Mouse (Mus musculus) intestine, embryonic 14.5 days (tissue): ENCODE measurements around the gene Rgp1. TPM values are rescaled to one million over a fixed set of nuclear protein-coding genes. Genes with fewer than 3 reads are reported as not detected.

Experiments
- ATAC-seq: fragments of 200-750 bp; cut with Nextera tagmentation; replicated peaks from 2 replicates; pipeline ENCODE4 v1.8.0; 2017; ENCODE audit warnings: low read depth, moderate number of reproducible peaks, moderate TSS enrichment, moderate library complexity; ENCODE audit not compliant: low FRiP score, low TSS enrichment
- DNase-seq: peaks from one replicate; pipeline ENCODE4 v3.0.0-alpha.2; 2018; ENCODE audit warnings: low spot score
- H3K27ac ChIP-seq: fragments of 300-500 bp; sonication (generic); 2 replicates; pipeline ENCODE4 v1.5.1; 2014; ENCODE audit warnings: low read depth, mild to moderate bottlenecking, control low read depth
- H3K27me3 ChIP-seq: fragments of 300-500 bp; sonication (generic); replicated peaks from 2 replicates; pipeline ENCODE4 v1.6.1; 2014; ENCODE audit warnings: low read length, control low read depth; ENCODE audit not compliant: control insufficient read depth, insufficient read depth
- H3K36me3 ChIP-seq: fragments of 300-500 bp; sonication (generic); 2 replicates; pipeline ENCODE4 v1.6.1; 2014; ENCODE audit warnings: low read length, control low read depth; ENCODE audit not compliant: control insufficient read depth, insufficient read depth
- H3K4me1 ChIP-seq: fragments of 300-500 bp; sonication (generic); replicated peaks from 2 replicates; pipeline ENCODE4 v1.6.1; 2014; ENCODE audit warnings: low read length, control low read depth, mixed read lengths; ENCODE audit not compliant: control insufficient read depth, insufficient read depth
- H3K4me2 ChIP-seq: fragments of 300-500 bp; sonication (generic); 2 replicates; pipeline ENCODE4 v1.6.1; 2014; ENCODE audit warnings: low read length
- H3K4me3 ChIP-seq: fragments of 300-500 bp; sonication (generic); 2 replicates; pipeline ENCODE4 v1.5.1; 2014; ENCODE audit warnings: low read depth, low read length, control low read depth, mixed read lengths
- H3K9ac ChIP-seq: fragments of 300-500 bp; sonication (generic); 2 replicates; pipeline ENCODE4 v1.6.1; 2014; ENCODE audit warnings: mild to moderate bottlenecking, low read length
- H3K9me3 ChIP-seq: fragments of 300-500 bp; sonication (generic); 2 replicates; pipeline ENCODE4 v1.6.1; 2016; ENCODE audit warnings: low read length, control low read depth; ENCODE audit not compliant: control insufficient read depth
- WGBS: fragments of 180-500 bp; shearing (Covaris S2); extraction: QIAGEN DNeasy Blood & Tissue Kit; methylation state at CpG from one replicate; pipeline ENCODE4 v1.1.7; 2014; 5-methylcytosine and 5-hydroxymethylcytosine counted together
- polyA plus RNA-seq: library from polyadenylated mRNA; unstranded; fragments of >200 nt; fragmentation: Nextera tagmentation; extraction: Ambion mirVana; gene quantifications from 2 replicates; pipeline ENCODE4 v1.2.1, GENCODE M21; 2014

Gene Rgp1
- polyA plus RNA-seq: 25.4 and 29.7 TPM in 2 replicates

DNA sequence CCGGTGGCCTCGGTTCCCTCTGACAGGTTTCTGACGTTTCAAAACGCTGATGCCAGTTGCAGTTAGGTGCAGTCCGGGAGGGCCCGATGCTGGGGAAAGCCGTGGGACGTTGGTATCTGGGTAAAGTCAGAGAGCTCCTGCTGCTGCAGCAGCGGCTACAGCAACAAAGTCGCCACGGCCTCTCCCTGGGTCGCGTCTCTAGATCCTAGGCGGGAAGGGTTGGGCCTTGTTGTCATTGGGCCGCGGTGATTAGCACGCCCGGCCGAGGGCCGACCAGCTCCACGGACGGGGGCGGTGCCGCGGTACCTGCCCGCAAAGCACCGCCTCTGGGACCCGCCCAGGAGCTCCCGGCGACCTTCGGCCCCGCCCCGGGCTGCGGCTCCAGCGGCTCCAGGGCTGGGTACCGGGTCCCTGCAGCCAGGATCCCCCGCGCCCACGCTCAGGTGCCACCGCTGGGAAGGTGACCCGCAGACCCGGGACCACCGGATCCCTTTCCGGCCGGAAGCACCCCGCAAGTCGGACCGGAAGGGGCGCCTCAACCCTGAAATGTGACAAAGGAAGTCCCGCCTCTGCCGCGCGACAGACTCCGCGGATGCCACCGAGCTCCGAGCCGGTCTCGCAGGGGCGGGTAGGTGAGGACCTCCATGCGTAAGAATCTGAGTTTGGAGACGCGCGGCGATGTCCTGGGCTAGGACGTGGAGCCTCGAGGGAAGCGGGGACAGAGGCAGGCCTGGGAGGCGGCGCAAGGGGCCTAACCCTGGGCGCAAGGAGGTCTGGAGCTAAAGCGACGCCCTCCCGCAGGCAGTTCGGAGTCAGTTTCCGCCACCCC lies at the start of gene Rgp1, which contains the start of gene Gba2:
Gene Rgp1 (plus strand): TSS at position 340 of the 829 bp plus-strand sequence.
Gene Gba2 (minus strand): TSS at position 498 of the 829 bp plus-strand sequence.
- Histone ChIP-seq H3K9me3 (no peaks in the 10 kb centered on the region), H3K4me2 (peak within 1 kb of the TSS; percentile 99), H3K9ac (peak within 1 kb of the TSS; percentile 85), H3K4me3 (peak within 1 kb of the TSS; percentile 77), H3K4me1 (peaks cover 35% of the 10 kb centered on the region), H3K27ac (peak within 1 kb of the TSS; percentile 70), H3K27me3 (no peaks in the 10 kb centered on the region), H3K36me3 (peaks cover 42% of the 10 kb centered on the region)
- ATAC-seq: peak; percentile 92
- DNase-seq: peak; percentile 93
- under 1% methylated on average over 75 of the region's 76 CpGs for WGBS

DNA sequence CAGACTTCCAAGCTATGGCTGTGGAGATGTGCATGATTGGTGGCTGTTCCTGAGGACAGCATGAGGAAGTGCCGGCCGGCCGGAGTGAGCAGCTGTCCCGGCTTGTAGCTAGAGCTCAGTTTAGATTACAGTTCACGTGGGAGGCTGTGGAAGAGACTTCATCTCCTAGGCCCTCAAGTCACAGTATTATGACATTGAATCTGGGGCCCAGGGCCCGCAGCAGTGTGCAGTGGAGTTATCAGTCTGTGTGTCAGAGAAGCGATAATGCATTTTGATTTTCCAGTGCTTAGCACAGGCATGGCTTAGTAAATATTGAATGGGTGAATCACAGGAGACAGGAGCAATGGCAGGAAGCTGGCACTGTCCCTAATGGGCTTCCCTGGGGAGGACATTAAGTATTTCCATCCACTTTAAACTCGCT lies 48.4 kb upstream of the Rgp1 start:
- H3K27ac ChIP-seq: peak overlapping the region; percentile 27; the same call in 1 of the 2 replicates
- no peak overlapping the region for H3K4me3 ChIP-seq
- ATAC-seq (no peak), DNase-seq (no peak)
- H3K4me1 ChIP-seq: no peaks in the 10 kb centered on the region
- H3K9me3 ChIP-seq: no peaks in the 10 kb centered on the region
- peaks cover 42% of the 10 kb centered on the region for H3K36me3 ChIP-seq
- no peaks in the 10 kb centered on the region for H3K27me3 ChIP-seq
- WGBS: 55% methylated on average over 8 of the region's 8 CpGs
- no peak overlapping the region for H3K9ac ChIP-seq
- no peak overlapping the region for H3K4me2 ChIP-seq

DNA sequence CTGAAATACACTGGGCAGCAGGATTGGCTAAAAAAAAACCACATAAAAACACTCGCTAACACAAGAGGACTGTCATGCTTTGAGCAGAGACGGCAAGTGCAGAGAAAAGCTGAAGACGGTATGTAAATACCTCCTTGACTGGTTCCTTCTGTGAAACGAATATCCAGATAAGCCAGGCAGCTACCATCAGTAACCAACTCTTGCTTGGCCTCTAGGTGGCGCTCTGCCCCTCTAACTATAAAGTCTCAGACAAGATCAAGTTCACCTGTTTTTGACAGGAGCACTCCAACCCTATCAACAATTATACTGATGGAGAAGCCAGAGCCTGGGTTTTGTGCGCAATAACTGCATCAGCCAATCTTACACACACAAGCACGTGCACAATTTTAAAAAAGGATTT lies 47.9 kb upstream of the Rgp1 start:
- peaks cover 47% of the 10 kb centered on the region for H3K36me3 ChIP-seq
- no peak overlapping the region for H3K4me3 ChIP-seq
- 15% methylated on average over 7 of the region's 7 CpGs for WGBS
- peak; percentile 87 for DNase-seq
- no peaks in the 10 kb centered on the region for H3K4me1 ChIP-seq
- no peak; the same call in 1 of the 2 replicates for ATAC-seq
- no peaks in the 10 kb centered on the region for H3K27me3 ChIP-seq
- H3K27ac ChIP-seq: peak overlapping the region; percentile 27; the same call in 1 of the 2 replicates
- H3K9ac ChIP-seq: no peak overlapping the region
- no peak overlapping the region for H3K4me2 ChIP-seq
- H3K9me3 ChIP-seq: no peaks in the 10 kb centered on the region

DNA sequence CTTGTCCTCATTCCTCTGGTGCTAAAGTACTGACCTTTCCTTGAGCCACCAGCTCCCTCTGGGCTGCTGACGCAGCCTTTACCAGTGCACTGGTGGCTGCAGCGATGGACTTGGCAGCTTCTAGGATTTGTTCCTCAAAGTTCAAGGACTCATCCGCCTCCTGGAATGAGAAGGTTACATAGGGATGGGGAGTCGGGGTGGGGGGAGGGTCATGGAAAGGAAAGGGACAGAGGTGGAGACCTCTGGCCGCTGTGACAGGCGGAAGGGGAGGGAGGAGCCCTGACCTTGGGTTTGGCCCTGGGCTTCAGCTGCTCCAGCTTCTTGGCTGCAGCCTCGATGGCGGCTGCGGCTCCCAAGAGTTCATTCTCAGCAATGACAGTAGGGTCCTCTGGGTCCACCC lies 45.2 kb upstream of the Rgp1 start:
- 82% methylated on average over 9 of the region's 9 CpGs for WGBS
- no peaks in the 10 kb centered on the region for H3K9me3 ChIP-seq
- H3K27me3 ChIP-seq: no peaks in the 10 kb centered on the region
- H3K4me1 ChIP-seq: no peaks in the 10 kb centered on the region
- ATAC-seq (no peak), DNase-seq (no peak)
- H3K27ac ChIP-seq: no peak overlapping the region
- no peak overlapping the region for H3K4me3 ChIP-seq
- H3K4me2 ChIP-seq: no peak overlapping the region
- H3K9ac ChIP-seq: no peak overlapping the region
- H3K36me3 ChIP-seq: peaks cover 74% of the 10 kb centered on the region

DNA sequence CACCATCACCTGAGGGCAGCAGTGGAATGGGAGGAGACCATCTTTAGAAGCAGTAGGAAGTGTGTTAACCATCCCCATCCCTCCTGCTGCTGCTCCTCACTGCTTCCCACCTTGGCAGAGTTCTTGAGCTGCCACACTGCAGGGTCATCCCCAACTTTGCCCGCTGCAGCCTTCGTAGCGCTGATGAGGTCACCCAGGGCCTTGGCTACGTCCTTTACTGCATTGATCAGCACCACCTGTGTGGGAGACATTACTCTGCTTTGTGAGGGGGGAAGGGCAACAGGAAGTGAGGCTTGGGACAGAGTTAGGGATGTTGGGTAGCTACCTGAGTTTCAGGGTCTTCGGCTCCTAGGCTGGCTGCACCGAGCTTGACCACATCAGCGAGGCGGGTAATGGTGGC lies 42.9 kb upstream of the Rgp1 start:
- no peak overlapping the region for H3K4me2 ChIP-seq
- no peaks in the 10 kb centered on the region for H3K4me1 ChIP-seq
- no peaks in the 10 kb centered on the region for H3K9me3 ChIP-seq
- ATAC-seq: no peak
- H3K9ac ChIP-seq: no peak overlapping the region
- 92% methylated on average over 8 of the region's 8 CpGs for WGBS
- H3K36me3 ChIP-seq: peaks cover 97% of the 10 kb centered on the region
- H3K27me3 ChIP-seq: no peaks in the 10 kb centered on the region
- H3K27ac ChIP-seq: no peak overlapping the region
- no peak overlapping the region for H3K4me3 ChIP-seq
- DNase-seq: no peak

DNA sequence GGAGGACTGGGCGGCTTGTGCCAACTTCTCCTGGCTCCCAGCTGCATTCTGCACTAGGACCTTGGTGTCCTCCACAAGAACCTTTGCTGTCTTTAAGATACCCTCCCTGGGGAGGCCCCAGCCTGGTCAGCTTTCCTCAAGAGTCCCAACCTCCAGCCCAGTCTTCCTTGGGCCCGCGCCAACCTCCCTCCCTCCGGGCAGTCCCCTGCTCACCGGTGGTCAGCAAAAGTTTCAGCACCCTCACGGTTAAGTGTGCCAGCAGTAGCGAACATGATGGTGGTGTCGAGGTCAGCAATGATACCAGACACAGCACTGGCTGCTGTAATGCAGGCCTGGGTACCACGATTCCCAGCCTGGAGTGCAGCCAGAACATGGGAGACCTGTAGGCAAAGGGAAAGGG lies 42.5 kb upstream of the Rgp1 start:
- DNase-seq (no peak), ATAC-seq (no peak)
- Histone ChIP-seq H3K27ac (no peak overlapping the region), H3K9ac (no peak overlapping the region), H3K36me3 (peaks cover 99% of the 10 kb centered on the region), H3K4me3 (no peak overlapping the region), H3K27me3 (no peaks in the 10 kb centered on the region), H3K4me1 (no peaks in the 10 kb centered on the region), H3K4me2 (no peak overlapping the region), H3K9me3 (no peaks in the 10 kb centered on the region)
- 94% methylated on average over 9 of the region's 9 CpGs for WGBS

DNA sequence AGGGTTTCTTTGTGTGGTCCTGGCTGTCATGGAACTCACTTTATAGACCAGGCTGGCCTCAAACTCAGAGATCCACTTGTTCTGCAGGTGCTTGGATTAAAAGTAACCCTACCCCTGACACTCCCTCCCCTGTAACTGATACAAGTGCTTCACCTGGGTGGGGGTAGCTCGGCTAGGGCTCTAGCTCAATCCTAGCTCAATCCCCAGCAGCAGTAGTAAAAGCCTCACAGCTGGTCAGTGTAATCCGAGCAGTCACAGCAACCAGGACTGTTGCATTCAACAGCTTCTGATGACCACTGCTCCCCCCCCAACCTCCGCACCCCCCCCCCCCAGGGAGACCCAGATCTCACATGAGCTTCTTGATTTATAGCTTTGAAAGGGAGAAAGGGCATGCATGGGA lies 36.5 kb upstream of the Rgp1 start:
- H3K36me3 ChIP-seq: peaks cover 100% of the 10 kb centered on the region
- H3K9me3 ChIP-seq: no peaks in the 10 kb centered on the region
- ATAC-seq (no peak), DNase-seq (no peak)
- 69% methylated on average over 3 of the region's 3 CpGs for WGBS
- H3K4me1 ChIP-seq: no peaks in the 10 kb centered on the region
- no peak overlapping the region for H3K4me3 ChIP-seq
- H3K4me2 ChIP-seq: no peak overlapping the region
- H3K27ac ChIP-seq: no peak overlapping the region
- no peaks in the 10 kb centered on the region for H3K27me3 ChIP-seq
- H3K9ac ChIP-seq: no peak overlapping the region

DNA sequence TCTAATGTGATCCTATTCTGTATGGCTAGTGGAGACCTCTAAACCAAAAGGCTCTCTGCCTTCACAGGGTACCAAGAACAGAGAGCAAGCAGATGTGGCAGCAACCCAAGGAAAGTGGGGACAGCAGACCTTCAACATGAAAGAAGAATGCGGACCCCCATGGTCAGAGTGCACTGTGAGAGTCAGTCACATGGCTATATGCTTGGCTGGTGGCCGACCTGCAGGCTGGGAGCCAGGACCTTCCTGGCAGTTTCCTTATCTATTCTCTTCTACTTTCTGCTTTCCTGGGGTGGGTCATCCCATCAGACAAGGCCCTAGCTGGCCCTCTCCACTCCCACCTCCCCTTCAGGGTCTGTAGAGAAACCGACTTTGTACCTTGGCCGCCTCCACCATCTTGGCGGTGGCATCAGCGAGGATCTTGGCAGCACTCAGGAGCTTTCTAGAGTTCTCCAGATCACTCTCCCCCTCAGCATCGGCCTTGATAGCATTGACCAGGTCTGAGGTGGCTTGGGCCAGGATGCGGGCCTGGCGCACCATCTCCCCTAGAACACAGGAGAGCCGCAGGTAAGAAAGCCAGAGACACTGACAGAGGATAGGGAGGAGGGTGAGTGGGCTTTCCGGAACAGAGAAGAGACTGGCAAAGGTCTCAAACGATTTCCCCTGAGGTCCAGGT lies 32.0 kb upstream of the Rgp1 start:
- peaks cover 100% of the 10 kb centered on the region for H3K36me3 ChIP-seq
- H3K9me3 ChIP-seq: no peaks in the 10 kb centered on the region
- H3K27ac ChIP-seq: no peak overlapping the region
- H3K4me3 ChIP-seq: no peak overlapping the region
- H3K4me2 ChIP-seq: no peak overlapping the region
- 91% methylated on average over 12 of the region's 12 CpGs for WGBS
- ATAC-seq: no peak
- H3K4me1 ChIP-seq: no peaks in the 10 kb centered on the region
- no peak overlapping the region for H3K9ac ChIP-seq
- H3K27me3 ChIP-seq: no peaks in the 10 kb centered on the region
- DNase-seq: no peak
